Mouse (Mus musculus) neural tube, embryonic 11.5 days (tissue): ENCODE results near the gene St8sia6. TPM values are rescaled to one million over a fixed set of nuclear protein-coding genes. Genes with fewer than 3 reads are reported as not detected.

Experiments used
- ATAC-seq: fragments of 200-750 bp; cut with Nextera tagmentation; 2 replicates; pipeline ENCODE4 v1.8.0; 2017; ENCODE audit warnings: moderate number of reproducible peaks, mild to moderate bottlenecking, moderate TSS enrichment, moderate library complexity; ENCODE audit not compliant: insufficient read depth, low FRiP score, low TSS enrichment
- DNase-seq: peaks from one replicate; pipeline ENCODE4 v3.0.0-alpha.2; 2015; ENCODE audit warnings: low spot score
- H3K27ac ChIP-seq: fragments of 300-500 bp; sonication (generic); 2 replicates; pipeline ENCODE4 v1.5.1; 2014; ENCODE audit warnings: low read depth, mild to moderate bottlenecking, low read length
- H3K27me3 ChIP-seq: fragments of 300-500 bp; sonication (generic); 2 replicates; pipeline ENCODE4 v1.6.1; 2014; ENCODE audit warnings: mild to moderate bottlenecking, low read length, mixed read lengths; ENCODE audit not compliant: control insufficient read depth, insufficient read depth
- H3K36me3 ChIP-seq: fragments of 300-500 bp; sonication (generic); 2 replicates; pipeline ENCODE4 v1.6.1; 2014; ENCODE audit warnings: mild to moderate bottlenecking, low read length, moderate library complexity, mixed read lengths; ENCODE audit not compliant: control insufficient read depth, insufficient read depth
- H3K4me1 ChIP-seq: fragments of 300-500 bp; sonication (generic); 2 replicates; pipeline ENCODE4 v1.6.1; 2014; ENCODE audit warnings: low read length, mixed read lengths; ENCODE audit not compliant: control insufficient read depth, insufficient read depth
- H3K4me2 ChIP-seq: fragments of 300-500 bp; sonication (generic); 2 replicates; pipeline ENCODE4 v1.6.1; 2014; ENCODE audit warnings: low read depth, mild to moderate bottlenecking, moderate library complexity
- H3K4me3 ChIP-seq: fragments of 300-500 bp; sonication (generic); 2 replicates; pipeline ENCODE4 v1.5.1; 2014; ENCODE audit warnings: low read depth, low read length
- H3K9ac ChIP-seq: fragments of 300-500 bp; sonication (generic); 2 replicates; pipeline ENCODE4 v1.6.1; 2014; ENCODE audit warnings: mild to moderate bottlenecking, low read length
- H3K9me3 ChIP-seq: fragments of 300-500 bp; sonication (generic); 2 replicates; pipeline ENCODE4 v1.6.1; 2016; ENCODE audit warnings: low read length; ENCODE audit not compliant: control insufficient read depth
- whole genome bisulfite sequencing: fragments of 180-500 bp; shearing (Covaris S2); extraction: QIAGEN DNeasy Blood & Tissue Kit; methylation state at CpG from one replicate; pipeline ENCODE4 v1.1.7; 2014; 5-methylcytosine and 5-hydroxymethylcytosine counted together
- polyA plus RNA-seq: library from polyadenylated mRNA; unstranded; fragments of >200 nt; fragmentation: Nextera tagmentation; extraction: Ambion mirVana; gene quantifications from 2 replicates; pipeline ENCODE4 v1.2.1, GENCODE M21; 2014

The St8sia6 gene
- polyA plus RNA-seq, 1 experiment from 2014 or later: 0.65 TPM

DNA sequence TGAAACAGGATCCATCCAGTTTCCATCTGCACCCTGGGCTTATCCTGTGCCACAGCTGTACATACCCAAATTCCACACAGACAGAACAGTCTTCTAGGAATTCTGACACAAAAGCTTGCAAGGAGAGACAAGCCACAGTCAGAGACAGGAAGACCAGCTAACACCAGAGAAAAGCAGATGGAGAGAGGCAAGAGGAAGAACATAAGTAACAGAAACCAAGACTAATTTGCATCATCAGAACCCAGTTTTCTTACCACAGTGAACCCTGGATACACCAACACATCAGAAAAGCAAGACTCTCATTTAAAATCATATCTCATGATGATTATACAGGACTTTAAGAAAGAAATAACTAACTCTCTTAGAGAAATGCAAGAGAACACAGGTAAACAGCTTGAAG lies 16.8 kb downstream of the St8sia6 start:
- Histone ChIP-seq H3K9me3 (no peaks in the 10 kb centered on the region), H3K4me3 (no peak overlapping the region), H3K4me2 (no peak overlapping the region), H3K36me3 (no peaks in the 10 kb centered on the region), H3K27ac (no peak overlapping the region), H3K27me3 (no peaks in the 10 kb centered on the region), H3K4me1 (no peaks in the 10 kb centered on the region), H3K9ac (no peak overlapping the region)
- ATAC-seq: no peak
- no peak for DNase-seq

DNA sequence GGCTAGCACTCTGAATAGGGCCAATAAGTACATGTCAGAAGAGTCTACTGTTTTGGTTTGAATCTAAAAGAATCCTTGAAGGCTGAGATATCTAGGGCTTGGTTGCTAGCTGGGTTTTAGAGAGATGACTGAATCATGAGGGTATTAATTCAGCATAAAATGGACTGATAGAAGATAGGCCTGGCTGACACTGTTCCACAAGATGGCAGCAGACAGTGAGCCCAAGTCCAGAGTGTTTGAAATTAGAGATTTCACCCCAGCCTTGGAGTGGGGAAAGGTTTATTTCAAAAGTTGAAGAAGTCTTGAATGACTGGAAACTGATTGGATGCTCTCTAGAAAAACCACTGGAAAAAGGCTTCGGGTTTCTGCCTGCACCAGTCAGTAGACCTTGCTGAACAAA lies 17.4 kb downstream of the St8sia6 start:
- no peaks in the 10 kb centered on the region for H3K9me3 ChIP-seq
- no peaks in the 10 kb centered on the region for H3K36me3 ChIP-seq
- DNase-seq: no peak
- no peak overlapping the region for H3K4me3 ChIP-seq
- 73% methylated on average over 1 of the region's 1 CpGs for WGBS
- no peaks in the 10 kb centered on the region for H3K27me3 ChIP-seq
- H3K4me2 ChIP-seq: no peak overlapping the region
- no peak overlapping the region for H3K27ac ChIP-seq
- H3K4me1 ChIP-seq: no peaks in the 10 kb centered on the region
- no peak for ATAC-seq
- no peak overlapping the region for H3K9ac ChIP-seq

DNA sequence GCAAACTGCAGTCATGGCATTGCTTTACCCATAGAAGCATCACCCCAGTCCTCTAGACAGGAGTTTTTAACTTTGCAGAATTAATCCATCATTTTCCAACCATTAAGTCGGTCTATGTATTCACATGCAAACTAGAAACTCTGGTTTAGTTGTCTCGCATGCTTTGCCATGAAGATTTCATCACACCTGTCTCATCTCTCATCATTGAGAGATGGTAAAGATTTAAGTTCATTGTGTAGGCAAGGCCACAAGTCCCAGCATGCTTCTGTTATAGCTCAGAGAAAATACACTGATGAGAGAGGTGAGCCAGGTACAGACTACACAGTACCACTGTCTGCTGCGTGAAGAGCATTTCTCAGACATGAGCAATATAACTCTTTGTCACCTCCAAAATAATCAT lies 18.8 kb downstream of the St8sia6 start:
- H3K27ac ChIP-seq: no peak overlapping the region
- H3K4me1 ChIP-seq: no peaks in the 10 kb centered on the region
- no peak overlapping the region for H3K4me2 ChIP-seq
- H3K27me3 ChIP-seq: no peaks in the 10 kb centered on the region
- WGBS: 91% methylated on average over 3 of the region's 3 CpGs
- H3K36me3 ChIP-seq: no peaks in the 10 kb centered on the region
- DNase-seq (no peak), ATAC-seq (no peak)
- H3K4me3 ChIP-seq: no peak overlapping the region
- no peak overlapping the region for H3K9ac ChIP-seq
- no peaks in the 10 kb centered on the region for H3K9me3 ChIP-seq

DNA sequence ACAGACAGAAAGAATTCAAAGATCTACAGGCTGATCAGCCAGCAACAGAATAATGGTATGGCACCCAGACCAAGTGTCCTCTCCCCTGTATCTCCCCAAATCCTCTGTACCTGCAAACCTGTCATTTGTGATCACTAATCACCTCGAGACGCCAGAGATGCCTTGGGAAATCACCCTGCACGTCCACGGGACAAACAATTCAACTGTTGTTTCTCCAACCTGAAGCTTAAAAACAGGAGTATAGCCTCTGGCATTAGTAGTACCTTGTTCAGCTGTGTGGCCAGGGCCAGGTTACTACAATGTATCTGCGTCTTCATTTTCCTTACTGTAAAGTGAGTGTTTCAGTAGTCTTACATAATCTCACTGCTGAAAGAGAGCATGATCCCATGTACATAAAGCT lies 25.3 kb downstream of the St8sia6 start:
- Histone ChIP-seq H3K27ac (no peak overlapping the region), H3K36me3 (no peaks in the 10 kb centered on the region), H3K27me3 (no peaks in the 10 kb centered on the region), H3K4me3 (no peak overlapping the region), H3K4me2 (no peak overlapping the region), H3K9me3 (no peaks in the 10 kb centered on the region), H3K9ac (no peak overlapping the region), H3K4me1 (peaks cover 3% of the 10 kb centered on the region; the same call in 1 of the 2 replicates)
- DNase-seq: no peak
- 82% methylated on average over 5 of the region's 5 CpGs for WGBS
- no peak for ATAC-seq

DNA sequence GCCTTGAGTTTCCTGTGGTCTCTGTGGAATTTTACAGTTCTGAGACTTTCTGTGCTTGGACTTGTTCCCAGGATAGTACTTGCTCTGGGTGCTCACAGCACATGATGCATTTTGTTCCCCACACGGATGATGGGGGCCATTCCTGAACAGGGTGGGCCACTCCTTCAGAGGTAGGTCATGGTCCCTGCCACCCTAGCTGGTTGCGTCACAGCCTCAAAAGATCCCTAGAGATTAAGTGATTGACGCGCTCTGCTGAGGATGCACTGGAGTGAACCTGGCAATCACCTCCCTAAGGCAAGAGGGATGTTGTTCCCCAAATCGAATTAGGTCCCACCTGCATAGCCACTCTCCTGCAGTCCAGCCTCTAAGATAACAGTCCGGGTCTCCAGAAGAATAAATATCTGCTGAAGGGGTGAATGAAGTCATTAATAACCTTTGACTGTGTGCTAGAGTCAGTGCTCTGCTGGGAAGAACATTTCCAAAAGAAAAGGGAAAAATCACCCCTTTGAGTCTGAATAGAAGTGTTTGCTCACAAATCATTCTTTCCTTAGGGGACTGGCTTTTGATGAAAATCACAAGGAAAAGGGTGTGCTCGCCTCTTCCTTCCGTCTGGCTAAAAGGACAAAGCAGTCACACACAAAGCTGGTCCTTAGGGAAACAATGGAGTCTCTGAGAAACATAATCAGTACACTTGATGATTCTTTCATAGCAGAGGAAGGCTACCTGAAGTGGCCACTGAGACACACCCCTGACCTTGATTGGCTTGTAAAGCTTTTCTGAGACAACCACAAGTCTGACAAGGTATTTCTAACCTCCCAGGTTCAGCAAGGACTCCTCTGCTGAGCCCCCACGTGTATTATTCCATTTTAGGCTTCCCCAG lies 26.1 kb downstream of the St8sia6 start:
- 57% methylated on average over 9 of the region's 9 CpGs for WGBS
- DNase-seq: no peak
- no peak overlapping the region for H3K27ac ChIP-seq
- no peaks in the 10 kb centered on the region for H3K27me3 ChIP-seq
- ATAC-seq: no peak
- H3K4me3 ChIP-seq: no peak overlapping the region
- H3K36me3 ChIP-seq: no peaks in the 10 kb centered on the region
- H3K9me3 ChIP-seq: no peaks in the 10 kb centered on the region
- no peak overlapping the region for H3K9ac ChIP-seq
- H3K4me2 ChIP-seq: no peak overlapping the region
- peaks cover 3% of the 10 kb centered on the region; the same call in 1 of the 2 replicates for H3K4me1 ChIP-seq

DNA sequence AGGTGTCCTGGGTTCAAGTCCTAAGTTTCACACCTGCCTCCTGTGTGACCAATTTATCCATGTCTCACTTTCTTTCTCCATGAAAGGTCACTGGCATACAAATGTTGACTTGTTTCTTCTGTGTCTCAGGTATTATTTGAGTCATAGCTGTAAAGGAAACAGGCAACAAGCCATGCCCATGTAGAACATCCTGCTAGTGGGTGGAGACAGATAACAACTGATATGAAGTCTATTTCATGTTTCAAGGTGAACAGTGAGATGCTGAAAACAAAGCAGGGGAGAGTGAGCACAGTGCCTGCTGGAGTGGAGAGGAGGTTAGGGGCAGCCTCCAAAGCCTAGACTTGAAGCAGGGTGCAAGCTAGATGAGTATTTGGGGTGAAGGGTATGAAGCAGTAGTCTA lies 33.5 kb downstream of the St8sia6 start:
- Histone ChIP-seq H3K9me3 (no peaks in the 10 kb centered on the region), H3K36me3 (no peaks in the 10 kb centered on the region), H3K9ac (no peak overlapping the region), H3K4me1 (no peaks in the 10 kb centered on the region), H3K4me2 (no peak overlapping the region), H3K27me3 (no peaks in the 10 kb centered on the region), H3K4me3 (no peak overlapping the region), H3K27ac (no peak overlapping the region)
- DNase-seq (no peak), ATAC-seq (no peak)

DNA sequence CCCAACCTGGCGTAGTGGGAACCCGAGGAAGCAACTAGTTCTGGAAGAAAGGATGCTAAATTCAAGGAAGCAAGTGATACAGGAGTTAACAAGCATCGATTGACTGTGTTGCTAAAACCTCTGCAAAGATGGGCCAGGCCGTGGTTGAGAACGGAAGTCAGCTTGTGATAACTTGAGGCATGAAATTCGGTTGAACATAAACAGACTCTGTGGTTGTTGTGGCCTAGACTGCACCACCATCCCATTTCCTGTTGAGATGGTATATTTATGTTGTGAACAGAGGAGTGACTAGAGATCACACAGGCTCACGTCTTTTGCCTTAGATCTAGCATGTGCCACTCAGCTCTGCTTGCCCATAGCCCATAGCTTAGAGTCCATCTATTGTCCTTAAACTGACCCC lies 36.5 kb downstream of the St8sia6 start:
- Histone ChIP-seq H3K27ac (no peak overlapping the region), H3K4me3 (no peak overlapping the region), H3K4me2 (no peak overlapping the region), H3K36me3 (no peaks in the 10 kb centered on the region), H3K9me3 (no peaks in the 10 kb centered on the region), H3K9ac (no peak overlapping the region), H3K27me3 (no peaks in the 10 kb centered on the region), H3K4me1 (no peaks in the 10 kb centered on the region)
- DNase-seq (no peak), ATAC-seq (no peak)
- 89% methylated on average over 7 of the region's 7 CpGs for WGBS

DNA sequence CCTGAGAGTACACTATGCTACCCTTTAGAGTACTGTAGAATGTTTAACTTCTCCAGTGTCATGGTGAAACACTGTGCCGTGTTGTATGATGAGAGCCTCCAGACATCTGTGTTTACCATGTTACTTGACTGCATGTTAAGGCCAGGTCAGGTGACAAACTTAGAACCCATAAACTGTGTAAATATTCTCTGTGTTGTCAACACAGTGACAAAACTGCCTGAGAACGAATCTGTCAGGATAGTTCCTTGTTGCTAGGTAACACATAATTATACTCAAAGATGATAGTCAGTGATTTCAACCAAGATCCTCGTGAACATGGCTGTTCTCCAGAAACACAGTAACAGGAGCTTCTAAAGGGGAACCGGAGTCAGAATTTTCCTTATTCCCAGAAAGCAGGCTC lies 38.1 kb downstream of the St8sia6 start:
- DNase-seq (no peak), ATAC-seq (no peak)
- H3K9me3 ChIP-seq: no peaks in the 10 kb centered on the region
- H3K9ac ChIP-seq: no peak overlapping the region
- no peak overlapping the region for H3K4me2 ChIP-seq
- no peak overlapping the region for H3K4me3 ChIP-seq
- H3K27me3 ChIP-seq: no peaks in the 10 kb centered on the region
- H3K36me3 ChIP-seq: no peaks in the 10 kb centered on the region
- no peak overlapping the region for H3K27ac ChIP-seq
- 84% methylated on average over 4 of the region's 4 CpGs for WGBS
- no peaks in the 10 kb centered on the region for H3K4me1 ChIP-seq

DNA sequence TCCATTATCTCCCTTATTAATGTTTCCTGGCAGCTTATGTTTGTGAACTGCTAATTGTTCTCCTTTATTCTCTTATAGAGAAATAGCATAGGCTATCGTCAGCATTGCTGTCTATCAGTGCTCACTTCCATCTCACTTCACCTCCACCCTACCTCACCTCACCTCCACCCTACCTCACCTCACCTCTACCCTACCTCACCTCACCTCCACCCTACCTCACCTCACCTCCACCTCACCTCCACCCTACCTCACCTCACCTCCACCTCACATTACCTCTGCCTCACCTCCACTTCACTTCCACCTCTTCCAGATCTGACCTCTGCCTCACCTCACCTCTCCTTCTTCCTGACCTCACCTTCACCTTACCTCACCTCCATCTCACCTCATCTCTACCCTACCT lies 42.2 kb downstream of the St8sia6 start:
- no peak overlapping the region for H3K9ac ChIP-seq
- no peaks in the 10 kb centered on the region for H3K9me3 ChIP-seq
- H3K27ac ChIP-seq: no peak overlapping the region
- ATAC-seq: no peak
- 83% methylated on average over 1 of the region's 1 CpGs for WGBS
- DNase-seq: no peak
- H3K4me3 ChIP-seq: no peak overlapping the region
- H3K36me3 ChIP-seq: no peaks in the 10 kb centered on the region
- H3K4me2 ChIP-seq: no peak overlapping the region
- no peaks in the 10 kb centered on the region for H3K4me1 ChIP-seq
- no peaks in the 10 kb centered on the region for H3K27me3 ChIP-seq
